Mouse (Mus musculus): ENCODE results near the gene Zfp428. TPM values are rescaled to one million over a fixed set of nuclear protein-coding genes. Genes with fewer than 3 reads are reported as not detected.

Gene Zfp428
- polyA plus RNA-seq, 1 experiment = 68.5 TPM

DNA sequence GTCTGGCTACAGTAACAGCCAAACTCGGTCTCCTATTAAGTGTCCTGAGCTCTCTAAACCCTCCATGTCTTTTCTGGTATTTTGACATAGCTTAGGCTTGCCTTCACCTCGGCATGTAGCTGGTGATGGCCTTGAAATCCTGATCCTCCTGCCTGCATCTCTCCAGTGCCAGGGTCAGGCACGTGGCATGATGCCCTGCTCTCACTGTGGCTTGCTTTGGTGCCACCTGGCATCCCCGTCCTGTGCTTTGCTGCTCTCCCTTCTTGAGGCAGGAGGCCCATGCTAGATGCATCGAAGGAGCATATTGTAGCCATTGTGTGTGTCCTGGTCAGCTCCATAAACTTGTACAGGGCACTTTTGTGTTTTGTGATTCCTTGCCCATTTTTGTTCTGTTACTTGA is 30.8 kb downstream of the Zfp428 start:
- peaks cover 23% of the 10 kb centered on the region for H3K4me1 ChIP-seq (ENCODE audit: control insufficient read depth, insufficient read depth, low read length)
- TF ChIP-seq POLR2A (IDR thresholded peaks at IDR 0.05; ENCODE audit: borderline replicate concordance, insufficient read depth, low read length) = no peak
- TF ChIP-seq CTCF (IDR thresholded peaks at IDR 0.05; ENCODE audit: borderline replicate concordance, insufficient read depth, low read depth, low read length) = no peak; the same call in 1 of the 2 replicates
- H3K27me3 ChIP-seq (ENCODE audit: control insufficient read depth, insufficient read depth, low read length) = no peaks in the 10 kb centered on the region
- peak overlapping the region; percentile 16 for H3K27ac ChIP-seq (ENCODE audit: insufficient read depth, low read length)
- H3K4me3 ChIP-seq (replicated peaks; ENCODE audit: insufficient read depth, low read depth, low read length) = no peak overlapping the region
- DNase-seq = peak; percentile 82 to 88
- WGBS = 11% methylated on average over 5 of the region's 5 CpGs

DNA sequence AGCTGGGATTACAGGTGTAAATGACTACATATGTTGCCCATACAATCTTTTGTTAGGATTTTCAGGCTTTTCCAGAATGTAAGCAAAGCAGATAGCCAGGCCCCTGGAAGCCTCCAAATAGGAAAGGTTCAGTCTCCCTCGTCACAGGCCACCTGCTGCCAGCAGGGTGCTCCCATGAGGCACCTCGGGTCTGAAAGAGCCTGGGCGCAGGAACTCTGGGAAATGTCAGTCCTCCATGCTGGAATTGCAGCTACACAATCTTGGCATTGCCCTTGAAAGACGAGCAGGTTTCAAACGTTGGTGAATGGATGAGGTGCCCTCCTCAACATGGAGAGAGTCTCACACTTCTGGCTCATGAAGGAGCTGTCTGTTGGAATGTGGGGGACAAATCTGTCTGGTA is 31.3 kb downstream of the Zfp428 start:
- peak overlapping the region; percentile 16 for H3K27ac ChIP-seq (ENCODE audit: insufficient read depth, low read length)
- H3K4me1 ChIP-seq (ENCODE audit: control insufficient read depth, insufficient read depth, low read length) = peaks cover 22% of the 10 kb centered on the region
- DNase-seq = peak in 1 of 2 experiments; percentile 42
- no peak for TF ChIP-seq CTCF (IDR thresholded peaks at IDR 0.05; ENCODE audit: borderline replicate concordance, insufficient read depth, low read depth, low read length)
- TF ChIP-seq POLR2A (IDR thresholded peaks at IDR 0.05; ENCODE audit: borderline replicate concordance, insufficient read depth, low read length) = no peak
- WGBS = 21% methylated on average over 5 of the region's 5 CpGs
- no peak overlapping the region for H3K4me3 ChIP-seq (replicated peaks; ENCODE audit: insufficient read depth, low read depth, low read length)
- no peaks in the 10 kb centered on the region for H3K27me3 ChIP-seq (ENCODE audit: control insufficient read depth, insufficient read depth, low read length)

DNA sequence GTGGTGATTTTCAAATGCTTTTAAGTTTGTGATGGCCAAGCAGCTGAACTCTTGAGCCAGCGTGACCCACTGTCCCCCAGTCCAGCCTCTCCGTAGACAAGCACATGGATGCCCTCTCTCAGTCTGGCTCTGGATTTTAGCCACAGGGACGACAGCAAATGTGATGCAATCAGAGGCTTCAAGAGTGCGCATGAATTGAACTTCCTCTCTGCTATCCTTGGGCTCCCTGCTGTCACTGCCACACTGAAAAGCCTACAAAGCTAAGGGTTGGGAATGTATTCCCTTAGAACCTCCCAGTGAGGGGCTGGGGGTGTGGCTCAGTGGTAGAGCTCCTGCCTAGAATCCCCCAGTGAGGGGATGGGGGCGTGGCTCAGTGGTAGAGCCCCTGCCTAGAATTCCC is 31.9 kb downstream of the Zfp428 start:
- 39% methylated on average over 5 of the region's 5 CpGs for WGBS
- Histone ChIP-seq H3K4me1 (ENCODE audit: control insufficient read depth, insufficient read depth, low read length) (peaks cover 17% of the 10 kb centered on the region), H3K27me3 (ENCODE audit: control insufficient read depth, insufficient read depth, low read length) (no peaks in the 10 kb centered on the region), H3K4me3 (replicated peaks; ENCODE audit: insufficient read depth, low read depth, low read length) (no peak overlapping the region), H3K27ac (ENCODE audit: insufficient read depth, low read length) (no peak overlapping the region)
- no peak for DNase-seq
- TF ChIP-seq POLR2A (IDR thresholded peaks at IDR 0.05; ENCODE audit: borderline replicate concordance, insufficient read depth, low read length) = no peak
- TF ChIP-seq CTCF (IDR thresholded peaks at IDR 0.05; ENCODE audit: borderline replicate concordance, insufficient read depth, low read depth, low read length) = no peak

DNA sequence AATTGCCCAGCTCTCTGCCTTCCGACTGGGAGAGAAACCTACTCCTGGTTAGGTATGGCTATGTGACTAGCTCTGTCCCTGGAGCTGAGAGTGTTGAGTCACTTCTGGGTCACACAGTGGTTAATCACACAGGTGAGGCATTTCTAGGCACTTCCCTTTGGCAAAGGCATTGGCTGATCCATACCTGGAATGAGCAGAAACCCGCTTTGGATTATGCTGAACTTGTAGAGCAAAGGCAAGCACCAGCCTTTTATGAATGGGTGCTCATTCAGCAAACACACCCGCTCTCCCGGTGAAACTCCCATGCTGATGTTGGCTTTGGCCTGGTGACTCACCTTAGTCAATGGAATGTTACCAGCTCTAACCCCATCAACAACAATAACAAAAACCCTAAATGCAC is 32.9 kb downstream of the Zfp428 start:
- H3K4me1 ChIP-seq (ENCODE audit: control insufficient read depth, insufficient read depth, low read length) = peaks cover 17% of the 10 kb centered on the region
- no peaks in the 10 kb centered on the region for H3K27me3 ChIP-seq (ENCODE audit: control insufficient read depth, insufficient read depth, low read length)
- no peak for TF ChIP-seq POLR2A (IDR thresholded peaks at IDR 0.05; ENCODE audit: borderline replicate concordance, insufficient read depth, low read length)
- no peak for TF ChIP-seq CTCF (IDR thresholded peaks at IDR 0.05; ENCODE audit: borderline replicate concordance, insufficient read depth, low read depth, low read length)
- DNase-seq = no peak
- H3K4me3 ChIP-seq (replicated peaks; ENCODE audit: insufficient read depth, low read depth, low read length) = no peak overlapping the region
- no peak overlapping the region for H3K27ac ChIP-seq (ENCODE audit: insufficient read depth, low read length)
- WGBS = 95% methylated on average over 4 of the region's 4 CpGs

DNA sequence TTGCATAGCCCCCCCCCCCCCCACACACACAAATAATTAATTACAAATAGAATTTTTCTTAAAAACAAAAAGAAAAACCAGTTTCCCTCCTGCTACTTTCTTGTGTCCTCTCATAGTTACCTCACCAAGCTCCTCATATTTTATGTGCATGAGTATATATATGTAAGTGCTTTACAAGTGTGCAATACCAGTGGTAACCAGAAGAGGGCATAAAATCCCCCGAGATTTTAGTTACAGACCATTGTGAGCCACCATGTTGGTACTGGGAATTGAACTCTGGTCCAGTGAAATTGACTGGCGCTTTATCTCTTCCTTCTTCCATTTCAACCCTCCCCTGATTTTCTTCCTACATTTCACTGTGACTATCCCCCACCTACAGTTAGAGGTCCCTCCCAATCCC is 37.7 kb downstream of the Zfp428 start:
- Histone ChIP-seq H3K27ac (ENCODE audit: insufficient read depth, low read length) (no peak overlapping the region), H3K4me3 (replicated peaks; ENCODE audit: insufficient read depth, low read depth, low read length) (no peak overlapping the region), H3K27me3 (ENCODE audit: control insufficient read depth, insufficient read depth, low read length) (no peaks in the 10 kb centered on the region), H3K4me1 (ENCODE audit: control insufficient read depth, insufficient read depth, low read length) (no peaks in the 10 kb centered on the region; the same call in 1 of the 2 replicates)
- no peak for TF ChIP-seq POLR2A (IDR thresholded peaks at IDR 0.05; ENCODE audit: borderline replicate concordance, insufficient read depth, low read length)
- no peak for TF ChIP-seq CTCF (IDR thresholded peaks at IDR 0.05; ENCODE audit: borderline replicate concordance, insufficient read depth, low read depth, low read length)
- WGBS = 84% methylated on average over 2 of the region's 2 CpGs
- no peak for DNase-seq

DNA sequence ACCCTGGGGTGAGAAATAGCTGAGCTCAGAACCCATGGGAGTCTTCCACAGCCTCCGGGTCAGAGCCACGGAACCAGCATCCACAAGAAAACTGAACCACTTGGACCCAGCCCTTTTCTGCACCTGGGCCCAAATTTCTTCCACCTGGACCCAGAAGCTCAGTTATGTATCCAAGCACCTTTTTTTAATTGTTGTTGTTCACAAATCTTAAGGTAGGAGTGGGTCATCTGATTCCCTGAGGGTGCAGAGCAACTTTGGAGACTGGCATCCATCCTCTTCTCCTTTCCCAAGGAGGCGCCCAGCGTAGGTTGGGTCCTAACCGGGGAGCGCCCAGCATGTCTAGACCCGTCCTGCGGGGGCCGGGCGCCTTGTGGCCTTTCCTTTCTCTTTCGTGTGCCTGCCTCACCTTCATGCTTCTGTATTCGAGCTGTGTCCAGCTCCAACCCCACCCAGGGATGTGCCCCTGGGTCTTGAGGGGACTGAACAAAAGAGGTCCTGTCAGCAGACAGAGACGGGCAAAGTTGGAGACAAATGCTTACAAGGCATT is 39.3 kb downstream of the Zfp428 start, which contains the start of the genes Pinlyp and Xrcc1:
TSS of gene Pinlyp (minus strand) at position 51 of the 547 bp plus-strand sequence.
TSS of gene Xrcc1 (plus strand) at position 222 of the 547 bp plus-strand sequence.
- peak in 1 of 2 experiments; percentile 36 for DNase-seq
- Histone ChIP-seq H3K4me3 (replicated peaks; ENCODE audit: insufficient read depth, low read depth, low read length) (peak within 1 kb of the TSS; percentile 81), H3K27ac (ENCODE audit: insufficient read depth, low read length) (peak within 1 kb of the TSS; percentile 26; the same call in 1 of the 2 replicates), H3K27me3 (ENCODE audit: control insufficient read depth, insufficient read depth, low read length) (no peaks in the 10 kb centered on the region), H3K4me1 (ENCODE audit: control insufficient read depth, insufficient read depth, low read length) (no peaks in the 10 kb centered on the region; the same call in 1 of the 2 replicates)
- TF ChIP-seq CTCF (IDR thresholded peaks at IDR 0.05; ENCODE audit: borderline replicate concordance, insufficient read depth, low read depth, low read length) (no peak), POLR2A (IDR thresholded peaks at IDR 0.05; ENCODE audit: borderline replicate concordance, insufficient read depth, low read length) (no peak)
- WGBS = 42% methylated on average over 13 of the region's 13 CpGs

DNA sequence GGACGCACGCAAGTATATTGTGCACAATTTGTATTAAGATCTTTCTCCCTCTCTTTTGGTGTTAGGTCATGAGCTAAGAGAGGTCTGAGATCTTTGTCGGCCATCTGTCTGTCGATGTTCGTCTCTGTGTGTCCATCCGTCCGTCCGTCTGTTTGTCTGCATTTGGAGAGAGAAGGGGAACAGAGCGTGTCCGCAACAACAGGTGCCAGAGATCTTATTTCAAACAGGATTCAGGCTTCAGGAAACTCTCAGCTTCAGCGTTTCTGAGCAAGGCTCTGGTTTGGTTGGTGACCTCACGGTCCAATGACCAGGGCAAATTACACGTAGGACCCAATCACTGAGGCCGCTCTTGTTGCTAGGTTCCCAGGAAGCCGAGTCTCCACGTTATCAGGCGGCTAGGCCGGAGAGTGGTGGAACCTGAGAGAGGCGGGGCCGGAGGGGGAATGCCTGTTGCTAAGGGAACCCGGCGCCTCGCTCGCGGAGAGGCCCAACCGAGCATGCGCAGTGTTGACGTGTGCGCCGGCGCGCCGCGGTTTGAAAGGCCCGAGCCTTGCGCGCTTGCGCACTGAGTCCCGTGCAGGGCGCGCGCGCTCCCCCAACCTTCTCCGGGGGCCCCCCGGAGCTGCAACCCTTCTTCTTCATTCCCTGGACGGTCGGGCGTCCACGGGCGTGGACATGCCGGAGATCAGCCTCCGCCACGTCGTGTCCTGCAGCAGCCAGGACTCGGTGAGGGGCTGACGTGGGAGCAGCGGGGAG is 40.0 kb downstream of the Zfp428 start:
- H3K27me3 ChIP-seq (ENCODE audit: control insufficient read depth, insufficient read depth, low read length) = no peaks in the 10 kb centered on the region
- TF ChIP-seq POLR2A (IDR thresholded peaks at IDR 0.05; ENCODE audit: borderline replicate concordance, insufficient read depth, low read length) = peak; percentile 41; the same call in 1 of the 2 replicates
- TF ChIP-seq CTCF (IDR thresholded peaks at IDR 0.05; ENCODE audit: borderline replicate concordance, insufficient read depth, low read depth, low read length) = no peak
- peak overlapping the region; percentile 26; the same call in 1 of the 2 replicates for H3K27ac ChIP-seq (ENCODE audit: insufficient read depth, low read length)
- peak; percentile 99 to 100 for DNase-seq
- WGBS = under 1% methylated on average over 57 of the region's 57 CpGs
- peak overlapping the region; percentile 81 for H3K4me3 ChIP-seq (replicated peaks; ENCODE audit: insufficient read depth, low read depth, low read length)
- H3K4me1 ChIP-seq (ENCODE audit: control insufficient read depth, insufficient read depth, low read length) = no peaks in the 10 kb centered on the region; the same call in 1 of the 2 replicates

All from cerebellum, adult 2 months (tissue).